Mouse (Mus musculus) midbrain, postnatal 0 days (tissue): ENCODE measurements around the gene Lama4. TPM values are rescaled to one million over a fixed set of nuclear protein-coding genes. Genes with fewer than 3 reads are reported as not detected.

Experiments used
- ATAC-seq: fragments of 200-750 bp; cut with Nextera tagmentation; 2 replicates; pipeline ENCODE4 v1.8.0; 2017; ENCODE audit warnings: moderate number of reproducible peaks, mild to moderate bottlenecking, moderate TSS enrichment, moderate library complexity; ENCODE audit not compliant: low FRiP score
- DNase-seq: peaks from one replicate; pipeline ENCODE4 v3.0.0-alpha.2; 2015; ENCODE audit warnings: low spot score
- H3K27ac ChIP-seq: fragments of 300-500 bp; sonication (generic); 2 replicates; pipeline ENCODE4 v1.5.1; 2014; ENCODE audit warnings: low read depth, mild to moderate bottlenecking, low read length, mixed read lengths
- H3K27me3 ChIP-seq: fragments of 300-500 bp; sonication (generic); 2 replicates; pipeline ENCODE4 v1.6.1; 2014; ENCODE audit warnings: low read length, control low read depth, mixed read lengths; ENCODE audit not compliant: insufficient read depth
- H3K36me3 ChIP-seq: fragments of 300-500 bp; sonication (generic); 2 replicates; pipeline ENCODE4 v1.6.1; 2014; ENCODE audit warnings: low read length, control low read depth, mixed read lengths; ENCODE audit not compliant: insufficient read depth
- H3K4me1 ChIP-seq: fragments of 300-500 bp; sonication (generic); 2 replicates; pipeline ENCODE4 v1.6.1; 2014; ENCODE audit warnings: mild to moderate bottlenecking, control low read depth, antibody characterized with exemption, low read length, mixed read lengths; ENCODE audit not compliant: insufficient read depth
- H3K4me2 ChIP-seq: fragments of 300-500 bp; sonication (generic); 2 replicates; pipeline ENCODE4 v1.6.1; 2014; ENCODE audit warnings: low read depth, mild to moderate bottlenecking, low read length, mixed read lengths; ENCODE audit not compliant: poor library complexity, severe bottlenecking
- H3K4me3 ChIP-seq: fragments of 300-500 bp; sonication (generic); 2 replicates; pipeline ENCODE4 v1.5.1; 2014; ENCODE audit warnings: low read depth, mild to moderate bottlenecking, low read length, moderate library complexity
- H3K9ac ChIP-seq: fragments of 300-500 bp; sonication (generic); replicated peaks from 2 replicates; pipeline ENCODE4 v1.6.1; 2014; ENCODE audit warnings: mild to moderate bottlenecking, low read length, moderate library complexity, mixed read lengths; ENCODE audit not compliant: poor library complexity, severe bottlenecking
- H3K9me3 ChIP-seq: fragments of 300-500 bp; sonication (generic); 2 replicates; pipeline ENCODE4 v1.6.1; 2016; ENCODE audit warnings: low read length, control low read depth
- CTCF ChIP-seq: IDR thresholded peaks from 2 replicates; pipeline ENCODE4 v1.5.1; 2016; ENCODE audit warnings: antibody characterized with exemption, mild to moderate bottlenecking
- WGBS: fragments of 180-500 bp; shearing (Covaris S2); extraction: QIAGEN DNeasy Blood & Tissue Kit; methylation state at CpG from one replicate; pipeline ENCODE4 v1.1.7; 2014; 5-methylcytosine and 5-hydroxymethylcytosine counted together
- polyA plus RNA-seq: library from polyadenylated mRNA; unstranded; fragments of >200 nt; fragmentation: Nextera tagmentation; extraction: Ambion mirVana; gene quantifications from 2 replicates; pipeline ENCODE4 v1.2.1, GENCODE M21; 2015
- total RNA-seq: library from RNA; depleted of rRNA; stranded (reverse); fragments of >200 nt; gene quantifications from 2 replicates; pipeline ENCODE4 v1.2.3, GENCODE M21; 2014

The Lama4 gene
- total and polyA plus RNA-seq, 2 experiments from 2014 or later = 12.6 to 20.2 TPM

- ATAC-seq (no peak), DNase-seq (no peak)
- Histone ChIP-seq H3K4me2 (no peak overlapping the region), H3K4me1 (no peaks in the 10 kb centered on the region), H3K27me3 (no peaks in the 10 kb centered on the region), H3K9me3 (no peaks in the 10 kb centered on the region), H3K27ac (no peak overlapping the region), H3K9ac (no peak overlapping the region), H3K4me3 (no peak overlapping the region), H3K36me3 (no peaks in the 10 kb centered on the region)
- TF ChIP-seq CTCF = no peak
- 71% methylated on average over 3 of the region's 3 CpGs for WGBS
Measured at GRCm38 (mm10) chr10:38986053-38986452, 20.7 kb downstream of the Lama4 start.

DNA sequence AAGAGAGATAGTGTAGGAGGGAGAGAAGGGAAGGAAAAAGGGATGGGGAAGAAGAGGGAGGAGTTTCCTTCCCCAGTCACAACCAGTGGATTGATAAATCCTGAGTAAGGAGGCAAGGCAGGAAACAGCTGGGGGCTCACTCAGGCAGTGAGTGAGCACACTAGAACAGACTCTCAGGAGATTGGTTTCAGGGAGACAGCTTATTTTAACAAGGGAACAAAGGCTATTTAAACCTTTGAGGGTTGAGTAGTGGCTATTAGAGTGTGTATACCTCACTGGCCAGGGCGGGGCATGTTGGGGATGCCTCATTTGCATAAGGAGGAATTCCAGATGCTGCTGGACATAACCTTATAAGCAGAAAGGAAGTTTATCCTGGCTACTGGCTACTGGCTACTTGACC is 27.5 kb downstream of the Lama4 start:
- ATAC-seq = no peak
- no peak for DNase-seq
- no peaks in the 10 kb centered on the region for H3K9me3 ChIP-seq
- H3K4me1 ChIP-seq = no peaks in the 10 kb centered on the region
- H3K4me2 ChIP-seq = no peak overlapping the region
- H3K27ac ChIP-seq = no peak overlapping the region
- 96% methylated on average over 1 of the region's 1 CpGs for WGBS
- H3K27me3 ChIP-seq = no peaks in the 10 kb centered on the region
- H3K9ac ChIP-seq = no peak overlapping the region
- H3K4me3 ChIP-seq = no peak overlapping the region
- TF ChIP-seq CTCF = no peak
- H3K36me3 ChIP-seq = no peaks in the 10 kb centered on the region

- TF ChIP-seq CTCF = no peak
- ATAC-seq (no peak), DNase-seq (no peak)
- 84% methylated on average over 2 of the region's 2 CpGs for WGBS
- no peak overlapping the region for H3K4me3 ChIP-seq
- no peaks in the 10 kb centered on the region for H3K36me3 ChIP-seq
- H3K27me3 ChIP-seq = no peaks in the 10 kb centered on the region
- H3K9ac ChIP-seq = no peak overlapping the region
- no peaks in the 10 kb centered on the region for H3K4me1 ChIP-seq
- no peak overlapping the region for H3K27ac ChIP-seq
- H3K4me2 ChIP-seq = no peak overlapping the region
- no peaks in the 10 kb centered on the region for H3K9me3 ChIP-seq
Measured at GRCm38 (mm10) chr10:38993632-38994424, 28.5 kb downstream of the Lama4 start.

GRCm38 (mm10) chr10:38994719-38995450 is 29.6 kb downstream of the Lama4 start:
- no peaks in the 10 kb centered on the region for H3K4me1 ChIP-seq
- 78% methylated on average over 9 of the region's 9 CpGs for WGBS

GRCm38 (mm10) chr10:38995896-38996295 is 30.6 kb downstream of the Lama4 start:
- Histone ChIP-seq H3K36me3 (no peaks in the 10 kb centered on the region), H3K4me2 (no peak overlapping the region), H3K4me1 (no peaks in the 10 kb centered on the region), H3K27me3 (no peaks in the 10 kb centered on the region), H3K27ac (no peak overlapping the region), H3K4me3 (no peak overlapping the region), H3K9ac (no peak overlapping the region), H3K9me3 (no peaks in the 10 kb centered on the region)
- DNase-seq (no peak), ATAC-seq (no peak)
- TF ChIP-seq CTCF = no peak
- 89% methylated on average over 2 of the region's 2 CpGs for WGBS

More at GRCm38 (mm10) chr10:38994719-38995450, 29.6 kb downstream of the Lama4 start:
- Histone ChIP-seq H3K27ac (no peak overlapping the region), H3K9ac (no peak overlapping the region), H3K4me3 (no peak overlapping the region), H3K36me3 (no peaks in the 10 kb centered on the region), H3K27me3 (no peaks in the 10 kb centered on the region), H3K9me3 (no peaks in the 10 kb centered on the region), H3K4me2 (no peak overlapping the region)
- TF ChIP-seq CTCF = no peak
- no peak for ATAC-seq
- DNase-seq = no peak

DNA sequence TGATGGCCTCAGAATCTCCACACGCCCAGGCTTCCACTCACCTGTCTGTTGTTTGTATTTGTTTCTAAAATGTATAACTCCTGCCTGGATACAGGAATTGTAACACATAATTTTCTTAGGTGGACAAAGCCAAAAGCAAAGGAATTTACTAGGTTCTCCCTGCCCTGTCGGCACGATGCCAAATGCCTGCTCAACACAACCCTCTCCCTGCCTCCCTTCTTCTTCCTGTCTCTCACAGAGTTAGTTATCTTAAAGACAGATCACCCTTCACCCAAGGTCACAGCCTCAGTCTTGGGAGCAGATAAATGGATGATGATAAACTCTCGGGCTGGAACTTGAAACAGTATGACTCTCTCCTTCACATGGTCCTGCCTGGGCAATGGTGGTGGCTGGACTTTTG is 35.6 kb downstream of the Lama4 start:
- no peak overlapping the region for H3K27ac ChIP-seq
- no peak overlapping the region for H3K4me2 ChIP-seq
- H3K9ac ChIP-seq = no peak overlapping the region
- WGBS = 89% methylated on average over 4 of the region's 4 CpGs
- H3K4me1 ChIP-seq = no peaks in the 10 kb centered on the region
- H3K9me3 ChIP-seq = no peaks in the 10 kb centered on the region
- ATAC-seq = no peak
- H3K36me3 ChIP-seq = no peaks in the 10 kb centered on the region
- H3K4me3 ChIP-seq = no peak overlapping the region
- H3K27me3 ChIP-seq = no peaks in the 10 kb centered on the region
- DNase-seq = no peak
- TF ChIP-seq CTCF = no peak
